Mouse (Mus musculus) midbrain, embryonic 11.5 days (tissue): ENCODE results near the gene Ube2l6. TPM values are rescaled to one million over a fixed set of nuclear protein-coding genes. Genes with fewer than 3 reads are reported as not detected.

Experiments used
- ATAC-seq: fragments of 200-750 bp; cut with Nextera tagmentation; 2 replicates; pipeline ENCODE4 v1.8.0; 2017; ENCODE audit warnings: moderate TSS enrichment, moderate library complexity; ENCODE audit not compliant: low FRiP score
- DNase-seq: peaks from one replicate; pipeline ENCODE4 v3.0.0; 2015; ENCODE audit warnings: low spot score; ENCODE audit errors: missing footprints
- H3K27ac ChIP-seq: fragments of 300-500 bp; sonication (generic); 2 replicates; pipeline ENCODE4 v1.5.1; 2014; ENCODE audit warnings: low read depth, low read length
- H3K27me3 ChIP-seq: fragments of 300-500 bp; sonication (generic); 2 replicates; pipeline ENCODE4 v1.6.1; 2014; ENCODE audit warnings: mild to moderate bottlenecking, low read length, moderate library complexity, mixed read lengths; ENCODE audit not compliant: control insufficient read depth, insufficient read depth
- H3K36me3 ChIP-seq: fragments of 300-500 bp; sonication (generic); 2 replicates; pipeline ENCODE4 v1.6.1; 2014; ENCODE audit warnings: mild to moderate bottlenecking, low read length, moderate library complexity, mixed read lengths; ENCODE audit not compliant: control insufficient read depth, insufficient read depth
- H3K4me1 ChIP-seq: fragments of 300-500 bp; sonication (generic); 2 replicates; pipeline ENCODE4 v1.6.1; 2014; ENCODE audit warnings: low read length; ENCODE audit not compliant: control insufficient read depth, insufficient read depth
- H3K4me2 ChIP-seq: fragments of 300-500 bp; sonication (generic); 2 replicates; pipeline ENCODE4 v1.6.1; 2014; ENCODE audit warnings: mild to moderate bottlenecking, moderate library complexity
- H3K4me3 ChIP-seq: fragments of 300-500 bp; sonication (generic); 2 replicates; pipeline ENCODE4 v1.5.1; 2014; ENCODE audit warnings: low read depth, low read length
- H3K9ac ChIP-seq: fragments of 300-500 bp; sonication (generic); 2 replicates; pipeline ENCODE4 v1.6.1; 2014; ENCODE audit warnings: low read length
- H3K9me3 ChIP-seq: fragments of 300-500 bp; sonication (generic); 2 replicates; pipeline ENCODE4 v1.6.1; 2016; ENCODE audit warnings: low read length; ENCODE audit not compliant: control insufficient read depth
- WGBS: fragments of 180-500 bp; shearing (Covaris S2); extraction: QIAGEN DNeasy Blood & Tissue Kit; methylation state at CpG from one replicate; pipeline ENCODE4 v1.1.7; 2014; 5-methylcytosine and 5-hydroxymethylcytosine counted together
- polyA plus RNA-seq: library from polyadenylated mRNA; unstranded; fragments of >200 nt; fragmentation: Nextera tagmentation; extraction: Ambion mirVana; gene quantifications from 2 replicates; pipeline ENCODE4 v1.2.1, GENCODE M21; 2014

The Ube2l6 gene
- polyA plus RNA-seq, 1 experiment from 2014 or later, result 39.5 TPM

DNA sequence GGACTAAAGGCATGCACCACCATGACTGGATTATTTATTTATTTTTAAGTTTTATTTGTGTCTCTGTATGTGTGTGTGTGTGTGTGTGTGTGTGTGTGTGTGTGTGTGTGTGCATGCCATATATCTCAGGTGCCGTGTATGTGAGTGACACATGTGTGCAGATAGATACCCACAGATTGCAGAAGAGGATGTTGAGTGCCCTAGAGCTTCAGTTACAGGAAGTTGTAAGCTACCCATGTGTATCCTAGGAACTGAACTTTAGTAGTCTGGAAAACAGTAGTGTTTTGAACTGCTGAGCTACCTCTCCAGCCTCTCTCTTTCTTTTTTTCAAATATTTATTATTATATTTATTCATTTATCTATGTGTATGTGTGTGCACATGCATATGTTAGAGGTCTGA is 15.3 kb upstream of the Ube2l6 start:
- Histone ChIP-seq H3K9me3 (no peaks in the 10 kb centered on the region), H3K4me2 (no peak overlapping the region), H3K27ac (no peak overlapping the region), H3K36me3 (no peaks in the 10 kb centered on the region), H3K4me1 (no peaks in the 10 kb centered on the region), H3K4me3 (no peak overlapping the region), H3K27me3 (no peaks in the 10 kb centered on the region), H3K9ac (no peak overlapping the region)
- ATAC-seq, result no peak
- DNase-seq, result no peak
- WGBS, result 95% methylated on average over 1 of the region's 1 CpGs

DNA sequence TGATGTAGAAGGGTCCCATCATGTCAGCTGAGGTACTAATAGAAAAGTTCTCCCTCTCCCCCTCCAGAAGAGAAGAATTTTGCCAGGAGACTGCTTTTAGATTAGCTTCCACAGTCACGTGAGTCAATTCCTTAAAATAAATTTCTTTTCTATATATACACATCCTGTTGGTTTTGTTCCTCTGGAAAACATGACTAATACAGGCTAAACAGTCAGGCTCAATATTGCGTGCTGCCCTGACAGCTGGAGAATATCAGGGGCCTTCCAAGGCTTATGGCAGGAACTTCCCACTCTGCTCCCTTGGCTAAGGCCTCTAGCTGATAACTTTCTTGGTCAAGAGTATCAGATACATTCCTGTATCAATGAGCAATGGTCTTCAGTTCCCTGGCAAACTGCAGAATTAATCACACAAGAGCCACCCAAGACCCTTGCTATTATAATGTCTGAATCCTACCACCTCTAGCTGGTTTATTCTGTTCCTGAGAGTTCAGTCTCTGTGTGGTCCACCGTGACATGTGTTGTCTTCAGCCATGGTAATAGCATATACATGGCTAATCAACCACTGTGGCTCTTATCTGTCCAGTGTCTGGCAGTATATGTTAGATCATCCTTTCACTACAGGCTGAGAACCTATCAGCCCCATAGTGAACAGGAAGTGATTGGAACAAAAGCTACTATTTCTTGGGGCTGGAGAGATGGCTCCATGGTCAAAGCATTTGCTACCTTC is 14.6 kb upstream of the Ube2l6 start:
- Histone ChIP-seq H3K4me1 (no peaks in the 10 kb centered on the region), H3K36me3 (no peaks in the 10 kb centered on the region), H3K27ac (no peak overlapping the region), H3K9ac (no peak overlapping the region), H3K9me3 (no peaks in the 10 kb centered on the region), H3K4me2 (no peak overlapping the region), H3K4me3 (no peak overlapping the region), H3K27me3 (no peaks in the 10 kb centered on the region)
- DNase-seq (no peak), ATAC-seq (no peak)
- 86% methylated on average over 3 of the region's 3 CpGs for WGBS

DNA sequence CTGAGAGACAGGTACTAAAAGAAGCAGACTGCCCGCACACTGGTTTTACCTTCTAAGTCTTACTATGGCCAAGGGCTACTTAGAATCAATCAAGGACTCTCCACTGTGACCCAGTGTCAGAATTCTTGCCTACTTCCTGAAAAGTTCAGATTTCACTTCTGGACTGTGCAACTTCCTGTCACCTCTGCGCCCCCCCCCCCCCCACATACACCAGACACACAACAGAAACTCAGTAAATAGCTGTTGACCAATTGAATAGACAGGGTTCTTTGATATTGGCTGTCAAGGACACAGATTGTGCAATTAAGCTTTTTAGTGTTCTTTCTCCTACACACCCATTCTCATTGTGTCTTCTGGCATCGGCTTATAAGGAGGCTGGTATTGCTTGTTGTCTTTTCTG is 10.3 kb upstream of the Ube2l6 start:
- Histone ChIP-seq H3K4me1 (no peaks in the 10 kb centered on the region), H3K9ac (no peak overlapping the region), H3K36me3 (no peaks in the 10 kb centered on the region), H3K4me3 (no peak overlapping the region), H3K4me2 (no peak overlapping the region), H3K27ac (no peak overlapping the region), H3K9me3 (no peaks in the 10 kb centered on the region), H3K27me3 (no peaks in the 10 kb centered on the region)
- WGBS, result 87% methylated on average over 3 of the region's 3 CpGs
- ATAC-seq, result no peak
- DNase-seq, result no peak

DNA sequence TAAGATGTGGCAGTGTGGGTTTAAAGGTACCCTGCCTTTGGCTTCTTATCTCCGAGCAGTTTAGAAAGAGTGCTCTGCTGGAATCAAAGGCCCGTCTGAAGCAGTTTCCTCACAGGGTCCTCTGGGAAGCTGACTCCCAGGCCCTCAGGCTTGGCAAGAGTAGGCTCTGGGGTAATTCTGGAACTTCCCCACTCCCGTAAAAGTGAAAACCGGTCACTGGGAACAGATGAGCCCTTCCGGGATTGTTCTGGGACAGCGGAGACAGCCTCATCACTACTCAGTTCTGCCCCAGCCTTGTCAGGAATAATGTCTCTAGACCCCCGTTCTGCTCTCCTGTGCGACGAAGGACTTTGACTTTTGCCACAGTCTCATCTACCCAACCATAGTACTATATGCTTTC is 8.2 kb upstream of the Ube2l6 start:
- H3K36me3 ChIP-seq, result no peaks in the 10 kb centered on the region
- DNase-seq (no peak), ATAC-seq (no peak)
- H3K9ac ChIP-seq, result no peak overlapping the region
- H3K4me3 ChIP-seq, result no peak overlapping the region
- no peak overlapping the region for H3K27ac ChIP-seq
- H3K4me1 ChIP-seq, result no peaks in the 10 kb centered on the region
- 57% methylated on average over 9 of the region's 9 CpGs for WGBS
- no peaks in the 10 kb centered on the region for H3K27me3 ChIP-seq
- no peaks in the 10 kb centered on the region for H3K9me3 ChIP-seq
- no peak overlapping the region for H3K4me2 ChIP-seq

DNA sequence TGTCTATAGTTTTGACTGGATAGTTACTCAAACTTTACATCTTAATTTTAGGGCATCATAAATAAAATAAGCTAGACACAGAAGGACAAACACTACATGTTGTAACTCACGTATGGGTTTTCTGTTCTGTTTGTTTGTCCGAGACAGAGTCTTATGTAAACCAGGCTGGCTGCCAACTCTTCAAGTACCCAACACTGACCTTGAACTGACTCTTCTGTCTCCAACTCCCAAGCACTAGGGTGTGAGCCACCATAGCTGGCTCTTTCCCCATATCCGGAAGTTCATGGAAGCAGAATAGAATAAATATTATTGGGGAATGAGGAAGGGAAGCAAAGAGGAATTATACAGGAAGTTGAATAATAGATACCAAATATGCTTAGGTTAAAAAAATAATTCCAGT is 6.1 kb upstream of the Ube2l6 start:
- Histone ChIP-seq H3K27ac (no peak overlapping the region), H3K9ac (no peak overlapping the region), H3K4me3 (no peak overlapping the region), H3K9me3 (no peaks in the 10 kb centered on the region), H3K36me3 (no peaks in the 10 kb centered on the region), H3K4me1 (no peaks in the 10 kb centered on the region), H3K27me3 (no peaks in the 10 kb centered on the region), H3K4me2 (no peak overlapping the region)
- DNase-seq, result no peak
- no peak for ATAC-seq
- 87% methylated on average over 3 of the region's 3 CpGs for WGBS

DNA sequence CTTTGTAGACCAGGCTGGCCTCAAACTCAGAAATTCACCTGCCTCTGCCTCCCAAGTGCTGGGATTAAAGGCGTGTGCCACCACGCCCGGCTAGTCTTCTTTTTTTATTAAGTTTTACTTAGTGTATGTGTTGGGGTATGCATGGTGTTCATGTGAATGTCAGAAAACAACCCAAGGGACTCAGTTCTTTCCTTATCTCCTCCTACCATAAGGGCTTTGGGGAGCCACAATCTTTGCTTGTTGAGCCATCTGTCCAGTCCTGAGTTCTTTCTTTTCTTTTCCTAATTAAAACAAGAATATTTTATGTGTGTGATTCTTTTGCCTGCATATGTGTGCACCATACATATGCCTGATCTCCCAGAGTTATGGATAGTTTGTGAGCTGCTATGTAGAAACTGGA is 5.5 kb upstream of the Ube2l6 start:
- H3K27me3 ChIP-seq, result no peaks in the 10 kb centered on the region
- ATAC-seq (no peak), DNase-seq (no peak)
- no peak overlapping the region for H3K27ac ChIP-seq
- no peaks in the 10 kb centered on the region for H3K9me3 ChIP-seq
- 100% methylated on average over 3 of the region's 3 CpGs for WGBS
- no peaks in the 10 kb centered on the region; the same call in 1 of the 2 replicates for H3K4me1 ChIP-seq
- no peak overlapping the region for H3K4me3 ChIP-seq
- no peaks in the 10 kb centered on the region for H3K36me3 ChIP-seq
- H3K4me2 ChIP-seq, result no peak overlapping the region
- H3K9ac ChIP-seq, result no peak overlapping the region

DNA sequence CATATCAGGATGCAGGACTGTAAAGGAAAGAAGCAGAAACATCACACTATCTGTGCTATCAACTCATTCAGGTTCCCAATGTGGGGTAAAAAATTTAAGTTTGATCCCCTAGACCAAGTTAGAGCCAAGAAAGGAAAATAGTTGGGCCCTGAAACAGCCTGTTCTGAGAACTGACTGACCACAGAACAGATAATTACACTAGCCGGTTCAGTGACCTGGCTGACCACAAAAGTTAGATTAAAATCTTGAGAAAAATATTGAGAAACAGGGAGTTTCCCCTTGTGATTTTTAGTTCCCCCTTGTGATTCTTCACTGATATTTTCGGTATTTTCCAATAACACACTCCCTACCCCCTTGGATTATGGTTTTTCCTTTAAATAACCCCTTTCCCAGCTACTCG is 4.8 kb upstream of the Ube2l6 start:
- Histone ChIP-seq H3K9ac (no peak overlapping the region), H3K4me3 (no peak overlapping the region), H3K4me1 (no peaks in the 10 kb centered on the region; the same call in 1 of the 2 replicates), H3K4me2 (no peak overlapping the region), H3K27me3 (no peaks in the 10 kb centered on the region), H3K27ac (no peak overlapping the region), H3K9me3 (no peaks in the 10 kb centered on the region), H3K36me3 (no peaks in the 10 kb centered on the region)
- ATAC-seq, result no peak
- WGBS, result 88% methylated on average over 3 of the region's 3 CpGs
- no peak for DNase-seq

DNA sequence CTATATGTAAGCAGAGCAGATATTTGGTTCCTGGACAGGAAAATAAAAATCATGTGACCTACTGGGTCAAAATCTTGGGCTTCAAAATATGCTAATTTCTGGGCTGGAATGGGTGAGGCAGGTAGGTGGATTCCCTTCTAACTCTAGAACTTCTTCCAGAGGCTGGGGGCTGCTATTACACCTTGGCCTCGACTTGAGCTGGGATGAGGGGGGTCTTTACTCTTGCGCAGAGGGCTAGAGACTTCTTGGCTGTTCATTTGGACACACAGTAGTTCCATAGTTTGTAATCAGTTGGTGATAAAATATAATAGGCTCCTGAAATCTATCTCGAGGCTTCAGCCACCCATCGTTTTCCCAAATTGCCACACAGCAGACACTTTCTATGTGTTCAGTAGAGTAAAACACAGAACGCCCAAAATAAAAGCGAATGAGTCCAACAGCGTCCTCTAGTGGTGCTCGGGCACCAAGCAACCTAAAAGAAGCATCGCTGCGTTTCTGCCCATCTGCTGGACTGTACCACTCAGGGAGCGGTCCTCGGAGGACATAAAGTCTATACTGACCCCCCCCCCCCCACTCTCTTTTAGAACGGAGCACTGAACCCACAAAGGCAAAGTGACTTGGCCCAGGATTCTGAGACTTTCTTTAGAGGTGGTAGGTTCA is 665 bp upstream of the Ube2l6 start:
- WGBS, result 9% methylated on average over 13 of the region's 13 CpGs
- Histone ChIP-seq H3K4me3 (peak overlapping the region; percentile 48), H3K4me1 (peaks cover 2% of the 10 kb centered on the region; the same call in 1 of the 2 replicates), H3K27ac (peak overlapping the region; percentile 32; the same call in 1 of the 2 replicates), H3K36me3 (no peaks in the 10 kb centered on the region), H3K9me3 (no peaks in the 10 kb centered on the region), H3K9ac (peak overlapping the region; percentile 62), H3K4me2 (peak overlapping the region; percentile 76), H3K27me3 (no peaks in the 10 kb centered on the region)
- ATAC-seq (peak; percentile 79), DNase-seq (peak; percentile 99)

DNA sequence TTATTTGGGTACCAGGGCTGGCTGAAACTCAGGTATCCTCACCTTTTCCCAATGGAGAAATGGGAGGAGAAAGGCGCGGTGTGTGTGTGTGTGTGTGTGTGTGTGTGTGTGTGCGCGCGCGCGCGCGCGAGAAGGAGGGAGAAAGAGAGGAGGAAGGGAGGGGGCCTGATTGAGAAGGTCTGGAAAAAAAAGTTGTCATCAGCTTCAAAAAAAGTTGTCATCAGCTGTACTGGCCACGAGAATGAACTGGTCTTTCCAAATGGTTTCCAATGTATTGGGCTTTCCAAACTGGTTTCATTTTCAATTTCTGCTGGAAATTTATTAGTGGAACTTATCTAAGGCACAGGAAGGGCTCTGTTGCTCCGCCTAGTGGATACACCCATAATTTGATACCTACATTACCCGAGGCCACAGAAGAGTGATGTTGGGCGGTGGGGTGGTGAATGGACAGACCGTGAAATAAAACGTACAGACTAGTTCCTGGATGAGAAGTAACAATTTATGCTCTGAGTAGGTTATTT is 473 bp downstream of the Ube2l6 start:
- no peaks in the 10 kb centered on the region for H3K9me3 ChIP-seq
- peak overlapping the region; percentile 48 for H3K4me3 ChIP-seq
- H3K27ac ChIP-seq, result peak overlapping the region; percentile 32; the same call in 1 of the 2 replicates
- no peaks in the 10 kb centered on the region for H3K27me3 ChIP-seq
- ATAC-seq (peak; percentile 74), DNase-seq (peak; percentile 93)
- under 1% methylated on average over 15 of the region's 16 CpGs for WGBS
- peak overlapping the region; percentile 62 for H3K9ac ChIP-seq
- H3K36me3 ChIP-seq, result no peaks in the 10 kb centered on the region
- peak overlapping the region; percentile 76 for H3K4me2 ChIP-seq
- peaks cover 2% of the 10 kb centered on the region; the same call in 1 of the 2 replicates for H3K4me1 ChIP-seq
